Mouse (Mus musculus): Measurements from ENCODE around the gene Srrm4. TPM values are rescaled to one million over a fixed set of nuclear protein-coding genes. Genes with fewer than 3 reads are reported as not detected.

The Srrm4 gene
- polyA plus RNA-seq, 1 experiment from 2014 or later: 0.27 TPM

- H3K9ac ChIP-seq (replicated peaks; ENCODE audit: low read depth): no peak overlapping the region
- H3K4me2 ChIP-seq (replicated peaks; ENCODE audit: low read depth, low read length): no peak overlapping the region
- H3K27ac ChIP-seq (ENCODE audit: low read length): no peak overlapping the region
- ATAC-seq (no peak), DNase-seq (ENCODE audit: low spot score) (no peak)
- no peak for TF ChIP-seq CTCF (IDR thresholded peaks at IDR 0.05)
- no peak for TF ChIP-seq EP300 (IDR thresholded peaks at IDR 0.05)
- H3K4me3 ChIP-seq (ENCODE audit: low read depth, low read length): no peak overlapping the region
- H3K27me3 ChIP-seq (replicated peaks; ENCODE audit: insufficient read depth, low read length): no peaks in the 10 kb centered on the region
- no peaks in the 10 kb centered on the region for H3K36me3 ChIP-seq (ENCODE audit: insufficient read depth, low read length)
- WGBS: 81% methylated on average over 4 of the region's 4 CpGs
- no peaks in the 10 kb centered on the region for H3K4me1 ChIP-seq (ENCODE audit: insufficient read depth, low read depth, low read length)
- no peaks in the 10 kb centered on the region for H3K9me3 ChIP-seq (ENCODE audit: low read length)
These were observed 202.3 kb downstream of the Srrm4 start for GRCm38 (mm10) chr5:116389321-116389720.

Other genes with a start within 250 kb of the Srrm4 start
- 22.2 and 23.6 TPM in 2 replicates for gene Hspb8, start 169.0 kb downstream of the Srrm4 start, polyA plus RNA-seq (2015; fragmentation: Nextera tagmentation; extraction: Ambion mirVana)

Data from lung, postnatal 0 days (tissue).